ENCODE assay signal across 14 mouse cellular contexts in the genomic region with DNA sequence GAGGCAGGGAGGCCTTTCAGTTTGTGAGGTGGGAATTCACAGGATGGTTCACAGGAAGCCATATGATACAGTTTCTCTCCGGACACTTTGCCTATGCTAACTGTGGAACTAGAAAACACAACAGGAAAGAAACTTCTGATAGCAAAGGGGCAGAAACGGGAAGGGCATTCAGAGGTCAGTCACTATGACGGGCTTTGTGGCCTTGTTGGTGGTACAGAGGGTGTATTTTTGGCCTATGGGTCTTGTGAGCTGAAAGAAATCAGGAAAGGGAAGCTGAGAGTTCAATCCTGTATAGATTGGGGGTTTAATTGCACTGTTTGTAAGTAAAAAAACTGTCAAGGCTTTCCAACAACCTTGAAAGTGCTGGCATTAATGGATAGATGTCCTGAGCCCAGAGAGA. TPM values are rescaled to one million over a fixed set of nuclear protein-coding genes. Genes with fewer than 3 reads are reported as not detected.
A peak's percentile ranks its signal among the peaks of the same experiment; 100 is the strongest.
DNase-seq lines count a peak whose midpoint lies in the region; ATAC-seq lines count a peak whose summit lies in the region.
"Had no signal": no experiment of that assay in that cellular context is flagged by ENCODE, and none has a peak within 500 bp of the region (broad histone marks: within the 10 kb centered on the region; RNA-seq: fewer than 3 reads in every experiment).

No protein-coding gene starts in this region.

- ATAC-seq in kidney, embryonic 16.5 days (ENCODE audit: low FRiP score, low TSS enrichment): no peak
- ATAC-seq in granulocyte monocyte progenitor cell, adult 5-6 weeks (replicated peaks; ENCODE audit: poor library complexity, severe bottlenecking): peak; percentile 67
- ATAC-seq in megakaryocyte, adult 5-6 weeks (ENCODE audit: poor library complexity, severe bottlenecking): peak; percentile 80
- ATAC-seq: hindbrain, embryonic 16.5 days had no signal

- no peaks in the 10 kb centered on the region for H3K27me3 ChIP-seq in kidney, embryonic 16.5 days (ENCODE audit: insufficient read depth, low read length)
- no peaks in the 10 kb centered on the region for H3K27me3 ChIP-seq in heart, embryonic 10.5 days (ENCODE audit: insufficient read depth, poor library complexity, severe bottlenecking)
- H3K27me3 ChIP-seq: heart, embryonic 13.5 days; stomach, embryonic 15.5 days had no signal

- no peaks in the 10 kb centered on the region for H3K36me3 ChIP-seq in kidney, embryonic 16.5 days (ENCODE audit: insufficient read depth, low read length)
- H3K36me3 ChIP-seq in heart, embryonic 10.5 days: no peaks in the 10 kb centered on the region
- H3K36me3 ChIP-seq: heart, embryonic 13.5 days; stomach, embryonic 15.5 days had no signal

- H3K4me2 ChIP-seq in kidney, embryonic 16.5 days (replicated peaks; ENCODE audit: low read depth, low read length): no peak overlapping the region
- H3K4me2 ChIP-seq: heart, embryonic 13.5 days; stomach, embryonic 15.5 days had no signal

- no peak overlapping the region for H3K4me3 ChIP-seq in kidney, embryonic 16.5 days (ENCODE audit: low read length)
- H3K4me3 ChIP-seq in heart, embryonic 10.5 days: no peak overlapping the region
- H3K4me3 ChIP-seq: heart, embryonic 13.5 days; myocyte; stomach, embryonic 15.5 days had no signal

- H3K9ac ChIP-seq in kidney, embryonic 16.5 days (replicated peaks; ENCODE audit: low read length): no peak overlapping the region
- H3K9ac ChIP-seq: heart, embryonic 13.5 days; stomach, embryonic 15.5 days had no signal

- 70% methylated on average over 3 of the region's 3 CpGs for WGBS in kidney, embryonic 16.5 days
- 44% methylated on average over 3 of the region's 3 CpGs for WGBS in heart, embryonic 10.5 days

- DNase-seq in kidney, adult 8-10 months: no peak
- DNase-seq in heart, embryonic 10.5 days (ENCODE audit: low spot score): no peak
- no peak for DNase-seq in spleen, postnatal 14 days (ENCODE audit: low spot score in 2 of 2)
- DNase-seq in embryo, embryonic 9.5 days (ENCODE audit: extremely low spot score): no peak
- DNase-seq: cerebellum, adult 8-10 months; lung, adult 2 months; thymus, postnatal 4 days had no signal

- H3K27ac ChIP-seq in kidney, embryonic 16.5 days (ENCODE audit: low read length): 0 out of 2 replicates have a peak overlapping the region, but pooled peaks have one; percentile 9
- H3K27ac ChIP-seq in heart, embryonic 10.5 days: peak overlapping the region; percentile 36; the same call in 1 of the 2 replicates
- H3K27ac ChIP-seq: stomach, embryonic 15.5 days had no signal

- H3K9me3 ChIP-seq in kidney, embryonic 16.5 days (ENCODE audit: low read length): peaks cover 2% of the 10 kb centered on the region; the same call in 1 of the 2 replicates
- no peaks in the 10 kb centered on the region for H3K9me3 ChIP-seq in heart, embryonic 10.5 days
- H3K9me3 ChIP-seq: stomach, embryonic 15.5 days had no signal

- 0 out of 2 replicates have a peak, but pooled peaks cover 8% of the 10 kb centered on the region for H3K4me1 ChIP-seq in kidney, embryonic 16.5 days (ENCODE audit: insufficient read depth, low read length)
- H3K4me1 ChIP-seq in heart, embryonic 10.5 days: peaks cover 13% of the 10 kb centered on the region; the same call in 1 of the 2 replicates
- H3K4me1 ChIP-seq: stomach, embryonic 15.5 days had no signal

RNA-seq across cellular contexts. Expression of gene Bmp2, which starts 56.5 kb away (rescaled TPM):
- polyA plus RNA-seq in kidney, embryonic 16.5 days (2015; fragmentation: Nextera tagmentation; extraction: Ambion mirVana): 8.8 and 10.0 TPM in 2 replicates
- not detected in 2 replicates for total RNA-seq in granulocyte monocyte progenitor cell, adult 5-6 weeks (2014; fragmentation: Nextera tagmentation)
- total RNA-seq in granulocyte monocyte progenitor cell, adult 5-6 weeks (2017): not detected in 2 replicates
- 23.5 and 24.5 TPM in 2 replicates for polyA plus RNA-seq in heart, embryonic 10.5 days (2016; fragmentation: Nextera tagmentation; extraction: Ambion mirVana)
- not detected in 2 replicates for total RNA-seq in megakaryocyte, adult 5-6 weeks (2015)
- total RNA-seq in megakaryocyte, adult 5-6 weeks (2017): 0.07 TPM in 1 of 2 replicates, not detected in the other
